Mouse (Mus musculus) telencephalon, adult 2 months (tissue): Measurements from ENCODE around the gene Rps10.

Experiments used
- DNase-seq: peaks from one replicate; pipeline ENCODE4 v3.0.0-alpha.2; 2011; ENCODE audit warnings: low read depth, low spot score

The Rps10 gene

DNA sequence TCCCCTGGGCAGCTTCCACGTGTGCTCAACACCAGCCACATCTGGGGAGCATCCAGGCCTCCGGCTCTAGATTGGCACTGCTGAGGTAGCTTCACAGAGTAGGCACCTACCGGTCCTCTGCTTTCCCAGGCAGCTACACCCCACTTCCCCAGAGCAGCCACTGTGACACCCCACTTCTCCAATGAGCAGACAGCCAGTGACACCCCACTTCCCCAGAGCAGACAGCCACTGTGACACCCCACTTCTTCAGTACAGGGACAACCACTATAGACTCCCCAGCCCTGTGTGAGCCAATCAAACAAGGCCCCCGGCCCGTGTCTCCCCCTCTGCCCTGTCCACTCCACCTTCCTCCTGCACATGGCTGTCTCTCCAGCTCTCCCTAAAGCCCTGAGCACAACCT lies 24.5 kb downstream of the Rps10 start:
- DNase-seq = no peak

GRCm38 (mm10) chr17:27611519-27611884 lies 25.0 kb downstream of the Rps10 start:
- DNase-seq = no peak

GRCm38 (mm10) chr17:27610679-27611518 lies 25.6 kb downstream of the Rps10 start:
- DNase-seq = peak; percentile 93

- DNase-seq = no peak
Measured at GRCm38 (mm10) chr17:27609576-27609975, 26.9 kb downstream of the Rps10 start.

- DNase-seq = no peak
Measured at GRCm38 (mm10) chr17:27603522-27604234, 32.8 kb downstream of the Rps10 start.

DNA sequence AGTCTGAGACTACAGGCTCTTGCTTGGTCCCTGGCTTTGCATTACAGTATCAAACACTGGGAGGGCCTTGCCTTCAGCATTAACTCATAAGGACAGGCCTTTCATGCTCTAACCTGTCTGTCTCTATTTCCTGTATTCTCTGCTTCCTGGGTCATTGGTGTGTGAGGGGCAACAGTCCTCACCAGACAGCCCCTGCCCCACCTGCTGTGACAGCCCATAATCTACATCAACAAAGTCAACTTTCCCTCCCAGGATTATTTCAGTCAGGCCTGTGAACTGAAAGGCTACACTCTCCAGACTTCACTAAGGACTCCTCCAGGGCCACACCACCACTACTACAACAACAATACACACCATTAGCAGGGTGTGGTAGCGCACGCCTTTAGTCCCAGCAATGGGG lies 33.4 kb downstream of the Rps10 start:
- DNase-seq = no peak

- DNase-seq = no peak
Measured at GRCm38 (mm10) chr17:27600869-27601268, 35.6 kb downstream of the Rps10 start.

DNA sequence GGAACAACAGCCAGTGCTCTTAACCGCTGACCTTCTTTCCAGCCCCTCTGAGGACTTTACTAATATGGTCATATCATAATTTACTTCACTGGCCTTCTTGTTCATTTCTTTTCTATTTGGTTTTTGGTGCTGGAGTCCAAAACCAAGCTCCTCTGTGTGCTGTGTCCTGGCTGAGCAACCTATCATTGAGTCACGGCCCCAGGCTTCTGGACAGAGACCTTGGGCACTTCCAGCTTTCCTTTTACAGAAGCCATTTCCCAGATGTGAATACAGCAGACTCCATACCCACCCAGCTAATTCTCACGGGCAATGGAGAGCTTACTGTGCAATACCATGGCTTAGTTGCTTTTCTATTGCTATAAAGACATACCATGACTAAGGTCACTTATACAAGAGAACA lies 36.2 kb downstream of the Rps10 start:
- DNase-seq = no peak

DNA sequence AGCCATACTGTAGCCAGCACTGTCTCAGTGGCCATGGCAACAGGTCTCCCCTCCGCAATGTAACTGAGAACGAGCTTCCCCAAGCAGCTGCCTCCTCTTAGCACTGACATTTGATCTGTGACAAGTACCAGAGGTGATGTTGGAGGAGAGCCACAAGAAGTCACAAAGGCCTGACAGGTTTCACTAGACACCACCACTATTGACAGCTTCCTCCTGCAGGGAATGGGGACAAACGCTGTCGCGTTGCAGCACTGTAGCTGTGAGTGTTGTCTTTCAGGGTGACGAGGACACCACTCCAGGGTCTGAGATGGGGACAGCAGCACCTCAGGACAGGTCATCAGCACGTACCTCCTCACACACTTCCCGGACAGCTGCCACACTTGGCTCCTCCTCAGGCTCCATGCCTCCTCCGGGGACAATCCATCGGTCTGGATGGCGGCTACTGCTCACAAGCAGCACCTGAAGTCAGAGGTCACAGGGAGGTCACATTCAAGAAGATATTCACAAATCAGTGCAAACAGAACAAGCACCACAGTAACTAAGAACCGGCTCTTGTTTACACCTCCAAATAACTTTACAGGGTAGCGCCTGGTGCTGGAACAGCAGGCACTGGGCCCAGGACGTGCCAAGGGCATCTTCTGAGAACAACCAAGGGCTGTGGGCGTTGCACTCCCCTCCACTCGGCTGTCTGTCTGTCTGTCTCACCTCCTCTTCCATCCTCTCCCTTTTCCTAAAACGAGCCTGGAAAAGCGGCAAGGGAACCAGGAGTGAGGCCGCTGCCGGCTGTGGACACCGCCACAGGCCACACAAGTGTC lies 39.9 kb downstream of the Rps10 start:
- no peak for DNase-seq

GRCm38 (mm10) chr17:27595659-27596375 lies 40.7 kb downstream of the Rps10 start:
- DNase-seq = no peak

DNA sequence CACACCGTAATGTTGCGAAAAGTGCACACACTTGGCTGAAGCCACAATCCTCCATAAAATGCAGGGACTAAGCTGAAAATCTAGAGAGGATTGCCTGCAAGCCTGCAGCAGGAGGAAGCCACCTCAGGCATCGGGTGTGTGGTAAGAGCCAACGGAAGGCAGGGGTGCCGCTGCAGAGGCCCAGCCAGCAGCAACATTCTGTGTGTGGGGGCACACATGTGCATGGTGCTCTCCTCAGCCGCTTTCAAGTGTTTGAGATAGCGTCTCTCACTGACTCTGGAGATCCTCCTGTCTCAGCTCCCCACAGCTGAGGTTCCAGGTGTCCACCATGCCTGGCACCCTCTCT lies 43.9 kb downstream of the Rps10 start:
- no peak for DNase-seq

DNA sequence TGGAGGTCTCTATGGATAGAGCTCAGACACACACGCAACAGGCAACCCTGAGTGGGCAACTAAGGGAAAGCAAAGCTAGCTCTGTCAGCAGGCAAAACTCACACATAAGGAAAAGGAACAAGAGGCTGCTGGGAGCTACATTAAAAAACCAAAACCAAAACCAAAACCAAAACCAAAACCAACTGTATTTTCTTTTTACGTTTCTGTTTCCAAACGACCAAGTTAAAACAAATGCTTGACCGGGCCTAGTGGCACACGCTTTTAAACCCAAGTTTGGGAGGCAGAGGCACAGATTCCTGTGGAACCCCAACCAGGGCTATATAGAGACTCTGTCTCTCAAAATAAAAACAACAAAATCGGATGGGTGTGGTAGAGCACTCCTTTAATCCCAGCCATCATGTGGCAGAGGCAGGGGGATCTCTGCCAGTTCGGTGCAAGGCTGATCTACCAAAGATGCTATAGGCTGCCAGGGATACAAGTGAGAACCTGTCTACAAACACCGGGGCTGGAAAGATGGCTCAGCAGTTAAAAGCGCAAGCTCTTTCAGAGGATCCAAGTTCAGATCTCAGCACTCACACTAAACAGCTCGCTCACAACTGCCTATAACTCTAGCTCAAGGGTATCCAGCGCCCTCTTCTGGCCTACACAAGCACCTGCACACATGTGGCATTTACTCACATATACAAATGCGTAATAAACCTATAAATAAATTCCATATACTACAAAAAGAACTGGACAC lies 44.5 kb downstream of the Rps10 start:
- no peak for DNase-seq

DNA sequence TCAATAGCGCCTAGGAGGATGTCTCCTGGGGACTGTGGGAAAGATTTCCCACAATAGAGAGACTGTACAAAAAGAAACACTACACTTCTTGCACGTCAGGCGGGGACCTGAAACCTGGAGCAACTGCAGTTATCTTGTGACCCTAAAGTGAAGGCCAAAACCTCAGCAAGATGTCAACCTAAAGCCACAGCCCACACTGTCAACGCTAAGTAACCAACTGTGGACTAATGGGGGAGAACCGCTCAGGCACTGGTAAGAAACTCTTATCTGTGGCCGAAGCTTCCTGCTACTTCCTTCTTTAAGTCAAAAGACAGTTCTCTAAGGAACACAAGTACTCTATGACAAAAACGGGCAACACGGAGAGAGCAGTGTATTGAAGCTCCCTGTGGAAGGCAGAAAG lies 48.2 kb downstream of the Rps10 start:
- DNase-seq = no peak

GRCm38 (mm10) chr17:27587252-27587651 lies 49.2 kb downstream of the Rps10 start:
- no peak for DNase-seq

DNA sequence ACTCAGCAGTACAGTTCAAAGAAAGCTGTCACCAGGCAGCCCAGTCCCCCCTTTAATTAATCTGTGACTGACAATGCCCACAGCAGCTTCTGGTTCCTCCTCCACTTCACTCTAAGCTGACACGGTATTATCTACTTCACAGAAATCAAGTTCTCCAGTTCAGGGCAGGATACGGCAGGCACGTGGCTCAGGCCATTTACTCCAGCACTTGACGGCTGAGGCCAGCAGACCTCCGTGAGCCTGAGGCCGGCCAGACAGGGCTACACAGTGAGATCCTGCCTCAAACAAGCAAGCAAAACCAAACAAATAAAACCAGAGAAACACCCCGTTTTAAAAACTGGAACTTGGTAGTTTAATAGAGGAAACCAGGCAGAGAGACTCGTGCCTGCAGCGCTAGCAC lies 49.8 kb downstream of the Rps10 start:
- no peak for DNase-seq

- no peak for DNase-seq
Measured at GRCm38 (mm10) chr17:27583185-27583894, 53.1 kb downstream of the Rps10 start.
